Mouse (Mus musculus) adrenal gland, adult (tissue): Measurements from ENCODE around the gene Tspoap1.

Experiments used
- DNase-seq, 2 experiments: peaks; one replicate each; pipeline ENCODE4 v3.0.0; 2022 to 2023; ENCODE audit warnings: low spot score in 1 of 2; ENCODE audit not compliant: inconsistent age in 2 of 2

Tspoap1 gene

GRCm38 (mm10) chr11:87760301-87761081, at the start of gene Tspoap1:
TSS of gene Tspoap1 (plus strand) at chr11:87760541.
- no peak for DNase-seq

- no peak for DNase-seq
These were observed 48.2 kb upstream of the Tspoap1 start for GRCm38 (mm10) chr11:87712188-87712587.

GRCm38 (mm10) chr11:87715999-87716398, 44.3 kb upstream of the Tspoap1 start:
- no peak for DNase-seq

GRCm38 (mm10) chr11:87719526-87719925, 40.8 kb upstream of the Tspoap1 start:
- no peak for DNase-seq

GRCm38 (mm10) chr11:87720324-87720723, 40.0 kb upstream of the Tspoap1 start:
- no peak for DNase-seq

GRCm38 (mm10) chr11:87720839-87721238, 39.5 kb upstream of the Tspoap1 start:
- no peak for DNase-seq

- DNase-seq: no peak
These were observed 38.2 kb upstream of the Tspoap1 start for GRCm38 (mm10) chr11:87722168-87722567.

- no peak for DNase-seq
These were observed 37.5 kb upstream of the Tspoap1 start for GRCm38 (mm10) chr11:87722891-87723290.

- no peak for DNase-seq
These were observed 34.8 kb upstream of the Tspoap1 start for GRCm38 (mm10) chr11:87725515-87725914.

GRCm38 (mm10) chr11:87725964-87726562, 34.3 kb upstream of the Tspoap1 start:
- DNase-seq: no peak

- no peak for DNase-seq
These were observed 33.3 kb upstream of the Tspoap1 start for GRCm38 (mm10) chr11:87727021-87727420.

GRCm38 (mm10) chr11:87727471-87727870, 32.9 kb upstream of the Tspoap1 start:
- no peak for DNase-seq

- no peak for DNase-seq
These were observed 31.3 kb upstream of the Tspoap1 start for GRCm38 (mm10) chr11:87728850-87729592.

GRCm38 (mm10) chr11:87729593-87730185, 30.7 kb upstream of the Tspoap1 start:
- DNase-seq: no peak

- no peak for DNase-seq
These were observed 29.6 kb upstream of the Tspoap1 start for GRCm38 (mm10) chr11:87730652-87731310.

- no peak for DNase-seq
These were observed 26.0 kb upstream of the Tspoap1 start for GRCm38 (mm10) chr11:87734346-87734745.

- DNase-seq: no peak
These were observed 24.6 kb upstream of the Tspoap1 start for GRCm38 (mm10) chr11:87735691-87736090.

GRCm38 (mm10) chr11:87736647-87737134, 23.6 kb upstream of the Tspoap1 start:
- peak; percentile 76 to 92 for DNase-seq

- DNase-seq: peak; percentile 96 to 98
These were observed 23.1 kb upstream of the Tspoap1 start, which contains the start of gene Supt4a for GRCm38 (mm10) chr11:87737175-87737740. TSS of gene Supt4a (plus strand) at chr11:87737552.

- no peak for DNase-seq
These were observed 16.6 kb upstream of the Tspoap1 start for GRCm38 (mm10) chr11:87743691-87744090.
